Mouse (Mus musculus) hindbrain, embryonic 15.5 days (tissue): Measurements from ENCODE around the gene Hes2. TPM values are rescaled to one million over a fixed set of nuclear protein-coding genes. Genes with fewer than 3 reads are reported as not detected.

Experiments
- ATAC-seq: fragments of 200-750 bp; cut with Nextera tagmentation; 2 replicates; pipeline ENCODE4 v1.8.0; 2017; ENCODE audit warnings: low read depth, moderate number of reproducible peaks, moderate TSS enrichment; ENCODE audit not compliant: low FRiP score
- H3K27ac ChIP-seq: fragments of 300-500 bp; sonication (generic); replicated peaks from 2 replicates; pipeline ENCODE4 v1.5.1; 2015; ENCODE audit warnings: mild to moderate bottlenecking, inconsistent platforms
- H3K27me3 ChIP-seq: fragments of 300-500 bp; sonication (generic); 2 replicates; pipeline ENCODE4 v1.6.1; 2015; ENCODE audit warnings: control low read depth, inconsistent platforms
- H3K36me3 ChIP-seq: fragments of 300-500 bp; sonication (generic); 2 replicates; pipeline ENCODE4 v1.6.1; 2015; ENCODE audit warnings: control low read depth, inconsistent platforms
- H3K4me1 ChIP-seq: fragments of 300-500 bp; sonication (generic); replicated peaks from 2 replicates; pipeline ENCODE4 v1.6.1; 2015; ENCODE audit warnings: control low read depth, inconsistent platforms
- H3K4me2 ChIP-seq: fragments of 300-500 bp; sonication (generic); 2 replicates; pipeline ENCODE4 v1.6.1; 2015; ENCODE audit warnings: moderate library complexity, mild to moderate bottlenecking, inconsistent platforms
- H3K4me3 ChIP-seq: fragments of 300-500 bp; sonication (generic); 2 replicates; pipeline ENCODE4 v1.5.1; 2015; ENCODE audit warnings: mild to moderate bottlenecking, inconsistent platforms
- H3K9ac ChIP-seq: fragments of 300-500 bp; sonication (generic); 2 replicates; pipeline ENCODE4 v1.6.1; 2015; ENCODE audit warnings: inconsistent platforms
- H3K9me3 ChIP-seq: fragments of 300-500 bp; sonication (generic); 2 replicates; pipeline ENCODE4 v1.6.1; 2016; ENCODE audit warnings: control low read depth, inconsistent platforms
- WGBS: fragments of 180-500 bp; shearing (Covaris S2); methylation state at CpG from one replicate; pipeline ENCODE4 v1.1.7; 2015; 5-methylcytosine and 5-hydroxymethylcytosine counted together
- polyA plus RNA-seq: library from polyadenylated mRNA; unstranded; fragments of >200 nt; fragmentation: Nextera tagmentation; extraction: Ambion mirVana; gene quantifications from 2 replicates; pipeline ENCODE4 v1.2.1, GENCODE M21; 2015

Gene Hes2
- polyA plus RNA-seq, 1 experiment from 2014 or later, result not detected

DNA sequence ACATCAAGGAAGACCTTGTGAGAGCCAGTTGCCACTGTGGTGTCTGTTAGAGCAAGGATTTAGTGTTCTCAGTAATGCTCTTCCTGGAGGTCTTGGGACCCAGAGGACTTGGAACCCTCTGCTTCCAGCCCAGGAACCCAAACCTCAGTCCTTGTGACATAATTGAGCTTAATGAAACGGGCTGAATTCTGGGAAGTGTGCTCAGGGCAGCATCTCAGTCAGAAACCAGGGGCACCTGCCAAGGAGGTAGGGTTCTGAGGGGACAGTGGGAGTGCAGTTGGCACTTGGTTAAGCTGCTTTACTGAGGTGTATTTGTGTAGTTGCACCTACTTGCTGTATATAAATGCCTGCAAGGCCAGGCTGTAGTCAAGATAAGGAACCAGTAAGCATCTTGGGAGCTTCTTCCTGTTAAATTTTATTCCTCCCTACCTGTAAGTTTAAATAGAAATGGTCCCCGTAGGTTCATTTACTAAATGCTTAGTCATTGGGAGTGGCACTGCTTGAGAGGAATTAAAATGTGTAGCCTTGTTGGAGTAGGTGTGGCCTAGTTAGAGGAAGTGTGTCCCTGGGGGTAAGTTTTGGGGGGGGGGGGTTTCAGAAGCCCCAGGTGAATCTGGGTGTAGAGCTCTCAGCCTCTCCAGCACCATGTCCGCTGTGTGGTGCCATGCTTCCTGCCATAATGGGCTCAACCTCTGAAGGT, 36.0 kb downstream of the Hes2 start:
- no peak for ATAC-seq
- no peaks in the 10 kb centered on the region for H3K36me3 ChIP-seq
- no peak overlapping the region for H3K9ac ChIP-seq
- WGBS, result 92% methylated on average over 3 of the region's 3 CpGs
- H3K27ac ChIP-seq, result no peak overlapping the region
- no peaks in the 10 kb centered on the region for H3K27me3 ChIP-seq
- H3K4me3 ChIP-seq, result no peak overlapping the region
- H3K9me3 ChIP-seq, result no peaks in the 10 kb centered on the region
- peaks cover 31% of the 10 kb centered on the region for H3K4me1 ChIP-seq
- H3K4me2 ChIP-seq, result no peak overlapping the region

DNA sequence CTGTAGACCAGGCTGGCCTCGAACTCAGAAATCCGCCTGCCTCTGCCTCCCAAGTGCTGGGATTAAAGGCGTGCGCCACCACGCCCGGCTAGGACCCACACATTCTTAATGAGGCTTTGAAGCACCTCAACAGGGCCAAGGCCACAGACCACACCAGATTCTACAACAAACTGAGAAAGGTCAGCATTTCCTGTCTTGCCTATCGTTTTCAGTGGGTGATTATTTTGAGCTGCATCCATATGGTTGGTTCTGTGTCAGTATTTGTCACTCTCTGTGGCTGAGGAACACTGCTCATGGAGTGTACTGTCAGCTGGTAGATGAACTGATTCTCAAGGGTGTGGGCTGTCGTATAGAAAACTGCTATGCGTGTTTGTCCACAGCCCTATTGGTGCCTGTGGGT, 37.6 kb downstream of the Hes2 start:
- no peak overlapping the region for H3K9ac ChIP-seq
- no peak for ATAC-seq
- no peaks in the 10 kb centered on the region for H3K27me3 ChIP-seq
- H3K4me2 ChIP-seq, result no peak overlapping the region
- H3K9me3 ChIP-seq, result no peaks in the 10 kb centered on the region
- peaks cover 24% of the 10 kb centered on the region for H3K4me1 ChIP-seq
- no peak overlapping the region for H3K4me3 ChIP-seq
- 91% methylated on average over 9 of the region's 9 CpGs for WGBS
- H3K36me3 ChIP-seq, result no peaks in the 10 kb centered on the region
- no peak overlapping the region for H3K27ac ChIP-seq

DNA sequence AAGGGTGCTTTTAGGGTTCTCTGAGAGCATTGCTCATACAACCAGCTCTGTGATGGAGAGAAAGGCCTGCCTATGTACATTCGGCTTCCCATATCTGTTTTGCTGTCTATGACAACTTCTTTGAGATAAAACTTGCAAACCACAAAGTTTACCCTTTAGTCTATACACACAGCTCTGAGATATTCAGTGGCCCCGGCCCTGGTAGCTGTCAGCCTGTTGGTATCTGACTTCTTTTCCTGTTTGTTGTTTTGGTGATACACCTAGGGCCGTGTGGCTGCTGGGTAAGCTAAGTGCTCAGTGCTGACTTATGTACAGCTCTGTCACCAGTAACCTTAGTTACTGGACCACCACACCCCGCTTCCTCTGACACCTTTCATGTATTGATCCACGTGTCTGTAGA, 38.9 kb downstream of the Hes2 start:
- Histone ChIP-seq H3K4me2 (no peak overlapping the region), H3K27ac (no peak overlapping the region), H3K9me3 (no peaks in the 10 kb centered on the region), H3K9ac (no peak overlapping the region), H3K27me3 (no peaks in the 10 kb centered on the region), H3K4me3 (no peak overlapping the region), H3K36me3 (no peaks in the 10 kb centered on the region), H3K4me1 (peaks cover 32% of the 10 kb centered on the region)
- WGBS, result 87% methylated on average over 5 of the region's 5 CpGs
- ATAC-seq, result no peak

DNA sequence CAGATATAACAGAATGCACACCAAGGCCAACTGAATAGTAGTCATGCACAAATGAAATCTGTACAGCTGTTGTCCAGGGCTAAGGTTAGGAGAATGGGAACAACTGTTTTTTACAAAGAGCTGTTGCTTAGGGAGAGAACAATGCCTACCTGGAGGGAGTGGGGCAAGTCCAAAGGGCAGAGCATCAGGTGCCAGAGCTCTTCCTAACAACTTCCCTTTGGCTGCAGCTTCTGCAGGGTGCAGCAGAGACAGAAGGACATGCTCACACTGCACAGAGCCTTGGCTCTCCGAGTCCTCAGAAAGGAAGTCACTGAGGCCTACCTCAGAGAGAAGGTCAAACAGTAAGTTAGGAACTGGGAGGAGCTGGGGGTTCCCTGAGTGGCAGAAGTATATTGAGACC, 41.0 kb downstream of the Hes2 start:
- Histone ChIP-seq H3K9ac (no peak overlapping the region), H3K4me1 (peaks cover 24% of the 10 kb centered on the region), H3K27ac (no peak overlapping the region), H3K4me3 (no peak overlapping the region), H3K4me2 (no peak overlapping the region), H3K36me3 (no peaks in the 10 kb centered on the region), H3K9me3 (no peaks in the 10 kb centered on the region), H3K27me3 (no peaks in the 10 kb centered on the region)
- WGBS, result 86% methylated on average over 1 of the region's 1 CpGs
- ATAC-seq, result no peak

DNA sequence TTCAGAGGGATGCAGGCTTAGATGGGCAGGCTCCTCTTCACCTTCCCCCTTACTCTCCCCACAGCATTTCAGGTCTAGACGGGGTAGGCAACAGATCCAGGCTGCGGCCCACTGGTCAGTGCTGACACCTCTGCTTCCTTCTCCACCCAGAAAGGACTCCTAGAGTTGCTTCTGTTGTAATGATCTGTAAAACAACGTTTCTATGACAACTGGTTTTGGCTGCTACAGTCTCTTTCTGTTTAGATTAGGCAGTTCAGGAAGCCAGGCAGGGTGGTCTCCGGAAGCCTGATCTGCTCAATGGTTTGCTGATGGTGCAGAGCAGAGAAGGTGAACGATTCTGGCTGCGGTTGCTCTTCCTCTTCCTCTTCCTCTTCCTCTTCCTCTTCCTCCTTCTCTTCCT, 42.8 kb downstream of the Hes2 start:
- 74% methylated on average over 6 of the region's 6 CpGs for WGBS
- Histone ChIP-seq H3K4me3 (no peak overlapping the region), H3K9ac (no peak overlapping the region), H3K27ac (no peak overlapping the region), H3K4me2 (no peak overlapping the region), H3K4me1 (peaks cover 23% of the 10 kb centered on the region), H3K9me3 (no peaks in the 10 kb centered on the region), H3K36me3 (no peaks in the 10 kb centered on the region), H3K27me3 (no peaks in the 10 kb centered on the region)
- no peak for ATAC-seq

DNA sequence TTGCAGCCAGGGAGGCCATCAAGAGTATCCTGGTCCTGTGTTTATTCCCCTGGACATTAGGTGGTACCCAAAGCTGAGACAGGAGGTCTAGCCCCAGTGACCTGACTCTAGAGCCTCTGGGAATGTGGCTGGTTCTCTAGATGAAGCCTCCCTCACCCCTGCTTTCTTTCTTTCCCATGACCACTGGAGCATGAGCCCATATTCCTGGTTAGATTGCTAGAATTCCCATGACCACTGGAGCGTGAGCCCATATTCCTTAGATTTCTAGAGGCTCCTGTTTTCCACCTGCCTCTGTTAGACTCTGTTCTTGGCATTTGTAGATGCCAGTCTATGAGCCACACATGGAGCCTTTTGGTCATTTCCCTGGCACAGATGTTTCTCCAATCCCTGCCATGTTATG, 43.8 kb downstream of the Hes2 start:
- no peak overlapping the region for H3K4me2 ChIP-seq
- H3K9ac ChIP-seq, result no peak overlapping the region
- WGBS, result 86% methylated on average over 1 of the region's 1 CpGs
- H3K4me1 ChIP-seq, result peaks cover 23% of the 10 kb centered on the region
- no peak for ATAC-seq
- H3K36me3 ChIP-seq, result no peaks in the 10 kb centered on the region
- no peak overlapping the region for H3K4me3 ChIP-seq
- no peak overlapping the region for H3K27ac ChIP-seq
- H3K27me3 ChIP-seq, result no peaks in the 10 kb centered on the region
- no peaks in the 10 kb centered on the region for H3K9me3 ChIP-seq

DNA sequence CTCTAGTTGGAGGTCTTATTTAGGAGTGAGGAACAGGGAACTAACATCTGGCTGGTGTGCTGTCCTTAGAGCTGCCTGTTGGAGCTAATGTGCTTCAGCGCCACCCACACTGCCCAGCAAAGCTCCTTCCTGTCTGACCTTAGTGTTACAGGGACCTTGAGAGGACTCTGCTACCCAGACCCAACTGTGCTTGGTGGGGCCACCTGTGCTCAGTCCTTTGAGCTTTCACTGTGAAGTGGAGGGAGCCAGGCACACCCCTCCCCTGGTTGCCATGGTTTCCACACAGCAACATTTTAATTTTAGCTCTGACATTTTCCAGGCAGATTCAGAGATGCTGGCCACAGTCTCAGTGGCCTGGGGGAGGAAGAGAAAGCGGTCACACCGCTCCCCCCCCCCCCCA, 44.2 kb downstream of the Hes2 start:
- H3K4me1 ChIP-seq, result peaks cover 23% of the 10 kb centered on the region
- H3K4me3 ChIP-seq, result no peak overlapping the region
- no peak overlapping the region for H3K27ac ChIP-seq
- no peaks in the 10 kb centered on the region for H3K36me3 ChIP-seq
- H3K27me3 ChIP-seq, result no peaks in the 10 kb centered on the region
- no peaks in the 10 kb centered on the region for H3K9me3 ChIP-seq
- ATAC-seq, result no peak; the same call in 1 of the 2 replicates
- H3K4me2 ChIP-seq, result no peak overlapping the region
- WGBS, result 78% methylated on average over 3 of the region's 3 CpGs
- H3K9ac ChIP-seq, result no peak overlapping the region

DNA sequence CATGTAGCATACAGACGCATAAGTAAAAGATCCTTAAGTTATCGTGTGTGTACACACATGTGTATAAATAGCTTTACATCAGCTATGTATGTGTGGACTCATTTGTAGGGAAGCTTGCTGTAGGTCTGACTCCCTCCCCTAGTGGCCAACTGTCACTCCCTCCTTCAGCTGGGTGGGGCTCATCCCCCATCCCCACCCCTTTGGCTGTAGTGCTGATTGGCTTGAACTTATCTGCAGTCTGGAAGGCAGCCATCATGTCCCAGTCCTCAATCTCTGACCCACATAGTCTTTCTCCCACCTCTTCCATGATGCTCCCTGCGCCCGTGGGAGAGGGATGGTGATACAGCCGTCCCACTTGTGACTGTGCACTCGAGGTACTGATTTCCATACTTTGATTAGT, 46.0 kb downstream of the Hes2 start:
- ATAC-seq, result no peak
- no peak overlapping the region for H3K4me3 ChIP-seq
- H3K27me3 ChIP-seq, result no peaks in the 10 kb centered on the region
- H3K4me1 ChIP-seq, result peaks cover 23% of the 10 kb centered on the region
- 92% methylated on average over 6 of the region's 6 CpGs for WGBS
- H3K9me3 ChIP-seq, result no peaks in the 10 kb centered on the region
- H3K4me2 ChIP-seq, result no peak overlapping the region
- H3K36me3 ChIP-seq, result 0 out of 2 replicates have a peak, but pooled peaks cover under 1% of the 10 kb centered on the region
- no peak overlapping the region for H3K27ac ChIP-seq
- no peak overlapping the region for H3K9ac ChIP-seq

DNA sequence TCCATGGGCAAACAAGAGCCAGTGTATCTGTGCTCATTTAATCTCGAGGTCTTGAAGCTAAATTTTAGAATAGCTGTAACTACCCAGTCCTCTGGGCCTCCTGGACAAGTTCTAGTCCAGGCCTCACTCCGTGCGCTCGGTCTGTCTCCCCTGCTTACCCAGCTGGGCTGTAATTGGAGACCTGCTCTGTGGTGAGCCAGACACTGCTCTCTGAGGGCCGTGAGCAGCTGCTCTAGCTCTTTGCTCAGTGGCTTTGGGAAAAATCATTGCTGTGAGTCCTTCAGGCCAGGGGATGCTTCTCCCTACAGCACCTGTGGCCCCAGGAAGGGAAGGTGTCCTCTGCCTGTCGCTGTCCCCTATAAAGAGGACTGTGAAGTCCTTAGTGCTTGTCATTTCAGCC, 47.5 kb downstream of the Hes2 start:
- peaks cover 18% of the 10 kb centered on the region for H3K4me1 ChIP-seq
- no peak overlapping the region for H3K27ac ChIP-seq
- ATAC-seq, result no peak
- H3K9me3 ChIP-seq, result no peaks in the 10 kb centered on the region
- H3K9ac ChIP-seq, result no peak overlapping the region
- no peak overlapping the region for H3K4me2 ChIP-seq
- no peaks in the 10 kb centered on the region for H3K27me3 ChIP-seq
- WGBS, result 69% methylated on average over 6 of the region's 6 CpGs
- H3K36me3 ChIP-seq, result peaks cover 5% of the 10 kb centered on the region; the same call in 1 of the 2 replicates
- H3K4me3 ChIP-seq, result no peak overlapping the region

DNA sequence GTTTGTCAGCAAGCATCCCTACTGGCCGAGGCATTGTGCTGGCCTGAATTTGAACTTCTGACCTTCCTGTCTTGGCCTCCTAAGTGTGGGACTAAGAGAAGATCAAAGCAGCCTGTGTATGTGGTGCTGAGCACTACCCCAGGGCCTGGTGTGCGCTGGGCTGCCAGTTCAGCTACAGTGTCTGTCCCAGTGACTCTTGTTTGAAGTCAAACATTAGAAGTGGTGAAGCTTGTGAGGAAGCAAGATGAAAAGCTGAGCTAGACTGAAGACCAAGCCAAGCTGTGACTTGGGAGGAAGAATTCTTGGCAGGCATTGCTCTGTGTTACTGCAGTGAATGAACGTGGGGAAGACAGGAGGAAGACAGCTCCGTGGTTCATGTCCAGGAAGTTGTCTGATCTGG, 51.0 kb downstream of the Hes2 start:
- H3K27me3 ChIP-seq, result no peaks in the 10 kb centered on the region
- H3K4me1 ChIP-seq, result peaks cover 8% of the 10 kb centered on the region; the same call in 1 of the 2 replicates
- 53% methylated on average over 4 of the region's 4 CpGs for WGBS
- H3K9me3 ChIP-seq, result no peaks in the 10 kb centered on the region
- H3K36me3 ChIP-seq, result peaks cover 5% of the 10 kb centered on the region; the same call in 1 of the 2 replicates
- H3K4me2 ChIP-seq, result no peak overlapping the region
- H3K9ac ChIP-seq, result no peak overlapping the region
- ATAC-seq, result no peak
- H3K4me3 ChIP-seq, result no peak overlapping the region
- no peak overlapping the region for H3K27ac ChIP-seq

Other genes starting within 250 kb of the Hes2 start
- 79.8 and 81.6 TPM in 2 replicates for gene Dnajc11, start 225.2 kb upstream of the Hes2 start, polyA plus RNA-seq
- 35.7 and 36.7 TPM in 2 replicates for gene Thap3, start 169.9 kb upstream of the Hes2 start, polyA plus RNA-seq
- 23.1 and 25.5 TPM in 2 replicates for gene Phf13, start 162.6 kb upstream of the Hes2 start, polyA plus RNA-seq
- 4.7 and 5.4 TPM in 2 replicates for gene Klhl21, start 150.1 kb upstream of the Hes2 start, polyA plus RNA-seq
- gene Zbtb48, start 131.2 kb upstream of the Hes2 start, polyA plus RNA-seq, result 18.3 and 18.5 TPM in 2 replicates
- 1.6 and 1.8 TPM in 2 replicates for gene Tas1r1, start 120.3 kb upstream of the Hes2 start, polyA plus RNA-seq
- 24.7 and 27.1 TPM in 2 replicates for gene Nol9, start 119.5 kb upstream of the Hes2 start, polyA plus RNA-seq
- 11.7 and 13.5 TPM in 2 replicates for gene Plekhg5, start 86.4 kb upstream of the Hes2 start, polyA plus RNA-seq
- gene Tnfrsf25, start 42.9 kb upstream of the Hes2 start, polyA plus RNA-seq, result 0.97 and 1.8 TPM in 2 replicates
- 0.29 and 0.31 TPM in 2 replicates for gene Espn, start 6.5 kb upstream of the Hes2 start, polyA plus RNA-seq
- 427 and 433 TPM in 2 replicates for gene Acot7, start 19.3 kb downstream of the Hes2 start, polyA plus RNA-seq
- gene Gpr153, start 115.4 kb downstream of the Hes2 start, polyA plus RNA-seq, result 18.4 and 21.7 TPM in 2 replicates
- gene Hes3, start 132.8 kb downstream of the Hes2 start, polyA plus RNA-seq, result 0.47 and 3.0 TPM in 2 replicates
- 18.3 and 22.2 TPM in 2 replicates for gene Icmt, start 138.4 kb downstream of the Hes2 start, polyA plus RNA-seq
- gene Rnf207, start 160.1 kb downstream of the Hes2 start, polyA plus RNA-seq, result 8.6 and 8.8 TPM in 2 replicates
- gene Rpl22, start 166.9 kb downstream of the Hes2 start, polyA plus RNA-seq, result 135 and 176 TPM in 2 replicates
- 57.4 and 61.8 TPM in 2 replicates for gene Chd5, start 179.8 kb downstream of the Hes2 start, polyA plus RNA-seq